Mouse (Mus musculus) ES-Bruce4 (cell line): Measurements from ENCODE around the gene Cox5a.

ENCODE experiments used
- CTCF ChIP-seq: IDR thresholded peaks from one replicate; pipeline ENCODE4 v1.8.1; 2011; ENCODE audit warnings: low read depth, low read length
- POLR2A ChIP-seq: IDR thresholded peaks from one replicate; pipeline ENCODE4 v1.8.1; 2011; ENCODE audit warnings: low read length; ENCODE audit not compliant: insufficient read depth

DNA sequence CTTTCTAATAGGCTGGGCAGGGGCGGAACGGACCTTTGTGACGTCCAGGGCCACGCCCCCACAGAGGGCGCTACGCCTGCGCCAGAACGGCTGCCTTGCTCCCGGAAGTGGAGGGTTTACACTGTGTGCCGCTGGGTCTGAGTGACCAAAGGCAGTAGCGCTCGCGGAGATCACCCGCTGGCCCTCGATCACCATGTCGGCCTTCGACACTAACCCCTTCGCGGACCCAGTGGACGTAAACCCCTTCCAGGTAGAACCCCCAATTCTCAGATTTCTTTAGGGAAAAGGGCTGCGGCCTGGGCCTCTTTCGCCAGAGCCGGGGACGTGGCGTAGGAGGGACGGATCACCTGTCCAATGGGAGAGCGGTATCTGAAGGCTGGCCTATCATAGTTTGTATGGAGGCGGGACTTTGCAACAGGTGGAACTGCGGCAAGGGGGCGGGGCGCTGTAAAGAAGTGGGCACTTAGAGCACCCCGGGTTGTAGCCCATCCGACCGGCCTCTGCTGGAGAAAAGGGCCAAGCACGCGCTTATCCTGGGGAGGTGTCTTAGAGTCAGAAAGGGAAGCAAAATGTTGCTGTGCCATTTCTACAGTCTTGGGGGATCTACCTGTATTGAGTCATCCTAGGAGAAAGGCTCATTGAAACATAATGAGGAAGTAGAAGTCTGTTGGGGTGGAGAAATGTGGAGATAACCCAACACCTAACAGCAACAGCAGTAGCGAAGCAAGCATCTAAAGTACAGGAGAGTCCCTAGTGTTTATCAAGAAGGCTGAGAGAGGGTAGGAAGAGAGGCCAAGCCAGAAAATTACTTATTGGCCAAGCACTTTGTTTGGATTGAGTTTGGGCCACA, 40.0 kb downstream of the Cox5a start, which contains the start of gene Scamp2:
- TF ChIP-seq POLR2A (peak; percentile 64), CTCF (no peak)
